Mouse (Mus musculus) MEL-GATA-1-ER (cell line): ENCODE results near the gene Gm1553.

Experiments
- DNase-seq: peaks from one replicate; pipeline ENCODE4 v3.0.0-alpha.2; 2012; ENCODE audit warnings: low read depth; ENCODE audit errors: extremely low read depth

Gene Gm1553

GRCm38 (mm10) chr10:82492518-82492917 lies at the start of gene Gm1553:
Gm1553 (minus strand) TSS chr10:82492618.
- DNase-seq: no peak
